Mouse (Mus musculus) heart, embryonic 16.5 days (tissue): ENCODE measurements around the gene Prg3. TPM values are rescaled to one million over a fixed set of nuclear protein-coding genes. Genes with fewer than 3 reads are reported as not detected.

Experiments used
- ATAC-seq: fragments of 200-750 bp; cut with Nextera tagmentation; replicated peaks from 2 replicates; pipeline ENCODE4 v1.8.0; 2017; ENCODE audit warnings: moderate number of reproducible peaks; ENCODE audit not compliant: insufficient read depth, low FRiP score; ENCODE audit errors: extremely low read depth
- H3K27ac ChIP-seq: fragments of 300-500 bp; sonication (generic); 2 replicates; pipeline ENCODE4 v1.5.1; 2014; ENCODE audit warnings: mild to moderate bottlenecking, low read length, control low read depth, moderate library complexity
- H3K27me3 ChIP-seq: fragments of 300-500 bp; sonication (generic); 2 replicates; pipeline ENCODE4 v1.6.1; 2014; ENCODE audit warnings: low read length, mixed read lengths; ENCODE audit not compliant: control insufficient read depth, insufficient read depth
- H3K36me3 ChIP-seq: fragments of 300-500 bp; sonication (generic); 2 replicates; pipeline ENCODE4 v1.6.1; 2014; ENCODE audit not compliant: control insufficient read depth, insufficient read depth
- H3K4me1 ChIP-seq: fragments of 300-500 bp; sonication (generic); 2 replicates; pipeline ENCODE4 v1.6.1; 2014; ENCODE audit warnings: low read length, mixed read lengths; ENCODE audit not compliant: control insufficient read depth, insufficient read depth
- H3K4me2 ChIP-seq: fragments of 300-500 bp; sonication (generic); 2 replicates; pipeline ENCODE4 v1.6.1; 2014; ENCODE audit warnings: low read depth, mild to moderate bottlenecking, control low read depth, low read length
- H3K4me3 ChIP-seq: fragments of 300-500 bp; sonication (generic); 2 replicates; pipeline ENCODE4 v1.5.1; 2014; ENCODE audit warnings: mild to moderate bottlenecking, control low read depth, low read length
- H3K9ac ChIP-seq: fragments of 300-500 bp; sonication (generic); 2 replicates; pipeline ENCODE4 v1.6.1; 2014; ENCODE audit warnings: low read length, control low read depth
- H3K9me3 ChIP-seq: fragments of 300-500 bp; sonication (generic); replicated peaks from 2 replicates; pipeline ENCODE4 v1.6.1; 2016; ENCODE audit warnings: low read length; ENCODE audit not compliant: control insufficient read depth
- WGBS: fragments of 180-500 bp; shearing (Covaris S2); extraction: QIAGEN DNeasy Blood & Tissue Kit; methylation state at CpG from one replicate; pipeline ENCODE4 v1.1.7; 2014; 5-methylcytosine and 5-hydroxymethylcytosine counted together
- polyA plus RNA-seq: library from polyadenylated mRNA; unstranded; fragments of >200 nt; fragmentation: Nextera tagmentation; extraction: Ambion mirVana; gene quantifications from 2 replicates; pipeline ENCODE4 v1.2.1, GENCODE M21; 2015

The Prg3 gene
- polyA plus RNA-seq: 0.34 TPM in 1 of 2 replicates, not detected in the other

DNA sequence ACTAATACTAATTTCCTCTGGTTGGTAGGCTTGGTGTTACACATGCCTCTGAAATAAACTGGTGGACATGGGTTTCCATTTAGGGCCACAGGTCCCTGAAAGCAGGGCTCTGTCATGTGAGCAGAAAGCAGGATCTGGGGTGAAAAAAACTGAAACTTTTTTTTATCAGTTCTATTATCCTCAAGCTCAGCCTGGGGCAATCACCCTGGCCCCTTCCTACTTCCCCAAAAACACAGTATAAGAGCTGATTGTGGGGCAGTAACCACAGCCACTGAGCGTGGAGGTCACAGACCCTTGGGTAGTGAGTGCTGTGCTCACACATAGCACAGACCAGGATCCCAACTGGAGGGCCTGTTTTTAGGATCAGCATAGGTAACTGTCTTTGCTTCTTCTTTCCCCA is at the start of gene Prg3:
TSS of gene Prg3 (plus strand) at position 286 of the 400 bp plus-strand sequence.
- 62% methylated on average over 1 of the region's 1 CpGs for WGBS
- H3K9ac ChIP-seq: no peak within 1 kb of the TSS
- H3K27me3 ChIP-seq: no peaks in the 10 kb centered on the region
- no peak within 1 kb of the TSS for H3K4me2 ChIP-seq
- no peak within 1 kb of the TSS for H3K4me3 ChIP-seq
- no peaks in the 10 kb centered on the region for H3K4me1 ChIP-seq
- no peaks in the 10 kb centered on the region for H3K9me3 ChIP-seq
- no peak for ATAC-seq
- H3K27ac ChIP-seq: no peak within 1 kb of the TSS
- H3K36me3 ChIP-seq: no peaks in the 10 kb centered on the region

DNA sequence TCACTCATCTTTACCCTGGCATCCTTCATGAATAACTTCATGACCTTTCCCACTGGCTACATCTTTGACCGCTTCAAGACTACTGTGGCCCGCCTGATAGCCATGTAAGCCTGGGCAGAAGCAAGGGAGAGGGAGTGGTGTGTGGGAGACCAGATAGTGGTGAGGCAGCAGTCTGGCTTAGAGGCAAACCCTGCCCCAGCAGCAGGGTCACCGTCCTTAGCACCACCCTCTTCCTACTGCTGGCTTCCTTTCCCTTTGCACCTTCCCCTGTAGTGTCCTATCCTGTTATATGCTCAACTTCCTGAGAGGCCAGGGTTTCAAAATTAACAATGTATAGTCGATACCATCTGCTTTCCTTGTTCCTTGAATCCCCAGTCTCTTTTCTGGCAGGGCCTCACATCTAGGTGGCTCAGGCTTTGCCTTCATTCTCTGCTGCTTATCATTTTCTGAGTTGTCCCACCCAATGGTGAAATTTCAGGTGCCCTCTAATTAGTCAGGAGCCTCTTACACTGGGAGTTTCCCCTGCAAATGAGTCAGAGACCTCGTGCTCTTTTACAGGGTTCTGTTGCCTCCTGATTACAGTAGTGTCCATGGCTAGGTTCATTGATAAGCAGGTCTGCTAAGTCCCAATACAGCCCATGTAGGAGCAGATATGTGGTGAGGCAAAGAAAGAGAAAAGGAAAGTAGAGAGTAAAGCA is 49.6 kb upstream of the Prg3 start:
- Histone ChIP-seq H3K4me3 (peak overlapping the region; percentile 65), H3K9me3 (no peaks in the 10 kb centered on the region), H3K27me3 (no peaks in the 10 kb centered on the region), H3K36me3 (no peaks in the 10 kb centered on the region; the same call in 1 of the 2 replicates), H3K4me2 (peak overlapping the region; percentile 73), H3K27ac (peak overlapping the region; percentile 71), H3K4me1 (0 out of 2 replicates have a peak, but pooled peaks cover 3% of the 10 kb centered on the region), H3K9ac (peak overlapping the region; percentile 78)
- no peak; the same call in 1 of the 2 replicates for ATAC-seq
- 49% methylated on average over 5 of the region's 5 CpGs for WGBS

DNA sequence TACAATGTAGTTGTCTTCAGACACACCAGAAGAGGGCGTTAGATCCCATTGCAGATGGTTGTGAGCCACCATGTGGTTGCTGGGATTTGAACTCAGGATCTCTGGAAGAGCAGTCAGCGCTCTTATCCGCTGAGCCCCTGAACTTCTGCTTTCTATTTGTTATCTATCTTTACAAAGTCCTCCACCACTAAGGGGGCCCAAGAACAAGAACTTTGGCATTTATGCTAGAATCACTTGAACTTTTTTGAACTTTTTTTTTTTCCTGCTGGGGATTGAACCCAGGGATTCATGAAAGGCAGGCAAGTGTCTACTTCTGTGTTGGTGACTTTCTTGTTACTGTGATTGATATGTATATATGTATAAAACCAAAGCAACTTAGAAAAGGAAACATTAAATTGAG is 48.7 kb upstream of the Prg3 start:
- no peak for ATAC-seq
- no peak overlapping the region for H3K9ac ChIP-seq
- H3K9me3 ChIP-seq: no peaks in the 10 kb centered on the region
- 0 out of 2 replicates have a peak, but pooled peaks cover 3% of the 10 kb centered on the region for H3K4me1 ChIP-seq
- no peaks in the 10 kb centered on the region for H3K27me3 ChIP-seq
- H3K4me3 ChIP-seq: no peak overlapping the region
- no peak overlapping the region for H3K4me2 ChIP-seq
- H3K27ac ChIP-seq: no peak overlapping the region
- 95% methylated on average over 3 of the region's 3 CpGs for WGBS
- no peaks in the 10 kb centered on the region; the same call in 1 of the 2 replicates for H3K36me3 ChIP-seq

DNA sequence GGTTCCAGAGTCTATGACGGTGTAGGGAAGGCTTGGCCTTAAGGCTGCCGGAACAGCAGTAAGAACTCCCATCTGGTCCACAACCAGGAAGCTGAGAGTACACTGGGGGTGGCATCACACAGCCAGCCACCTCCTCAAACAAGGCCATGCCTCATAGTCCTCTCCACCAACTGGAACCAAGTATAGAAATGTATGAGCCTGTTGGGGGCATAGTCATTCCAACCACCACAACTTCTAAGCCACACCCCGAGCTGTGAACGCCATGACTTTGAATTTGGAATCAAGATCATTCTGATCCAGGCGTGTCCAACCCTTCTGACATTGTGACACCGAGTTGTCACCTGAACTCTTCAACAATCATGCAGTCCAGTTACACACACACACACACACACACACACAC is 48.3 kb upstream of the Prg3 start:
- H3K27ac ChIP-seq: no peak overlapping the region
- no peaks in the 10 kb centered on the region for H3K9me3 ChIP-seq
- no peak overlapping the region for H3K4me2 ChIP-seq
- WGBS: 95% methylated on average over 6 of the region's 6 CpGs
- no peaks in the 10 kb centered on the region for H3K27me3 ChIP-seq
- H3K4me3 ChIP-seq: no peak overlapping the region
- H3K36me3 ChIP-seq: no peaks in the 10 kb centered on the region; the same call in 1 of the 2 replicates
- H3K9ac ChIP-seq: no peak overlapping the region
- 0 out of 2 replicates have a peak, but pooled peaks cover 3% of the 10 kb centered on the region for H3K4me1 ChIP-seq
- ATAC-seq: no peak

DNA sequence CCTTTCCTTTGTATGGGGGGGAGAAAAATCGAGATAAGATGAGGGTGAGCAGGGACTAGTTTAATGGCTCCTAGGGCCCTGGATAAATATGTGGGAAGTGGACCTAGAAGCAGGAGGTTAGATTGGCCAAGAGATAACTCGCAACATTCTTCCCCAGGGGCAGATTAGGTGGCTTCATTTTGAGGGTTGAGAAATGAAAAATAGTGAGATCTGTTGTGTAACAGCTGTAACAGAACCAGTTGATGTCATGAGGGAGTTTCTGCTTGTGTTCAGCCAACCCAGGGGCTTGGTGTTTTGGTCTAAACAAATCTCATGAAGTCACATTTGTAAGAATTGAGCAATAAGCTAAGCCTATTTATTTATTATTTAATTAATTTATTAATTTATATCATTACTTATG is 46.7 kb upstream of the Prg3 start:
- Histone ChIP-seq H3K9me3 (no peaks in the 10 kb centered on the region), H3K27me3 (no peaks in the 10 kb centered on the region), H3K36me3 (peaks cover 4% of the 10 kb centered on the region), H3K9ac (no peak overlapping the region), H3K4me3 (no peak overlapping the region), H3K4me1 (0 out of 2 replicates have a peak, but pooled peaks cover 3% of the 10 kb centered on the region), H3K27ac (no peak overlapping the region), H3K4me2 (no peak overlapping the region)
- 63% methylated on average over 2 of the region's 2 CpGs for WGBS
- ATAC-seq: no peak

DNA sequence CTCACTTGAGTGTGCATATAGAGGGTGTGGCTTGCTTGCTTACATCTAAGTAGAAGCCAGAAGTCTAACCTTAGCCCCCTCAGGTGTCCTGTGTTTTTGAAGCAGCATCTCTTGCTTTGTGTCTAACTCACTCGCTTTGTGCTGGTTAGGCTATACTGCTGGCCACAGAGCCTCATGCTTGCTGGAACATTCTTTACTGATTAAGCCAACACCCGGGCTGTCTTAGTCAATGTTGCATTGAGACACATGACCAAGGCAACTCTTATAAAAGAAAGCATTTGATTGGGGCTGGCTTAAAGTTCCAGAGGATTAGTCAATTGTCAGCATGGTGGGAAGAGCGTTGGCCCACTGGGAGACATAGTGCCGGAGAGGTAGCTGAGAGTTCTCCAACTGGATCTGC is 46.2 kb upstream of the Prg3 start:
- 91% methylated on average over 4 of the region's 4 CpGs for WGBS

DNA sequence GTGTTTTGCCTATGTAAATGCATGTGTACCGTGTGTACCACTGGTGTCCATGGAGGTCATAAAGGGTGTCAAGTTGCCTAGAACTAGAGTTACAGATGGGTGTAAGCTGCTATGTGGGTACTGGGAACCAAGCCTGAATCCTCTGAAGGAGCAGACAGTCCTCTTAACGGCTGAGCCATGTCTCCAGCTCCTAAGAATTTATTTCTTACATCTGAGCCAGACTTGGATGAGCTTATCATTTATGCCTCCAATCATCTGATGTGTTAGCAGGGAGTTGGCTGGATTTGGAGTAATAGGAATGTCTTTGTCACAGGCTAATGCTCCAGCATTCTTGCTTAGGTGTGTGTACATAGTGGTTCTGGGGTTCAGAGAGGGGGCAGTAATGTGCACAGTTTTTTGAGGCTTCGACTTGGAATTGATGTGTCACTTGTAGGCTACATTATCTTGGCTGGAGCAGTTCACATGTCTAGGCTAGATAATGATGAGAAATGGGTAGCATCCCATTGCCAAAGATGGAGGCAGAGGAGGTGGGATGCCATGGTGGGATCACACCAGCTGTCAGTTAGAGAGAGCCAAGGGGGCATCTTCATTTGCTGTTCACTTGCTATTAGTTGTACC is 40.8 kb upstream of the Prg3 start:
- Histone ChIP-seq H3K4me1 (no peaks in the 10 kb centered on the region), H3K9me3 (no peaks in the 10 kb centered on the region), H3K36me3 (peaks cover 17% of the 10 kb centered on the region), H3K4me2 (no peak overlapping the region), H3K4me3 (no peak overlapping the region), H3K27ac (no peak overlapping the region), H3K27me3 (no peaks in the 10 kb centered on the region), H3K9ac (no peak overlapping the region)
- WGBS: 76% methylated on average over 3 of the region's 3 CpGs
- ATAC-seq: no peak

More for the DNA sequence above, 46.2 kb upstream of the Prg3 start:
- Histone ChIP-seq H3K27ac (no peak overlapping the region), H3K4me1 (0 out of 2 replicates have a peak, but pooled peaks cover 3% of the 10 kb centered on the region), H3K4me3 (no peak overlapping the region), H3K27me3 (no peaks in the 10 kb centered on the region), H3K4me2 (no peak overlapping the region), H3K9me3 (no peaks in the 10 kb centered on the region), H3K9ac (no peak overlapping the region), H3K36me3 (peaks cover 4% of the 10 kb centered on the region)
- ATAC-seq: no peak

DNA sequence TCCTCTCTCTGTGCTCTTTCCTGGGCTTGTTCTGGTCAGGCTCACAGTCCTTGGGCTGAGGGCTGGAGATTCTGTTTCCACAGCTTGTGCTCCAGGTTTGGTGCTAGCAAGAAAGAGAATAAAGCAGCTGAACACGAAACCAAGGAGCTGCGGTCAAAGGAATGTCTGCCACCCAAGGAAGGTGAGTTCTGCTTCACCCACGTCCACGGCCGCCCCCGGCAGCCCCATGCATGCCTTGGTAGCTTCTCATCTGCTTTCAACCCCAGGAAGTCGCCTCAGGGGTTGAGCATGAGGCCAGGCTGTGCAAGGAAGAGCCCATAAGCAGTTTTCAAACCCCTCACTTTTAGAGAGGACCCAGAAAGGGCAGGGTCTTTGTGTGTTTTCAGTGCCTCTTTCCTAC is 39.8 kb upstream of the Prg3 start:
- H3K36me3 ChIP-seq: peaks cover 17% of the 10 kb centered on the region
- no peak for ATAC-seq

DNA sequence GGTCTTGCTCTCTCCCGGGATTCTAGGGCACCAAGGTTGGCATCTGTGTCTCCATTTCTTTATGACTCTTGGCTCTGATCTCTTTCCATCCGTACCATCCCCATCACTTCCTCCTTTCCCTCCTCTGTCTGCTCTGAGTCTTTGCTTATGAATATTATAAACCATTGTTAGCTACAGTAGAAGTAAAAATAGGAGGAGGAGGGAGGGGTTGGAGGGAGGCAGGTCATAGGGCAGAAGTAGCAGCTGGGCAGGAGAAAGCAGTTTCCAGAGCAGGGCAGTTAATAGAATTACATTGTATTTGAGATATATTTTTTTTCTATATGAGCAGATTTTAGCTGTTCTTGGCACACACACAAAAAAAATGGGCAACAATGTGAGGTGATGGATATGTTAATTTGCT is 39.3 kb upstream of the Prg3 start:
- H3K9ac ChIP-seq: no peak overlapping the region
- H3K4me1 ChIP-seq: no peaks in the 10 kb centered on the region
- H3K27ac ChIP-seq: no peak overlapping the region
- no peak overlapping the region for H3K4me2 ChIP-seq
- no peaks in the 10 kb centered on the region for H3K9me3 ChIP-seq
- WGBS: 83% methylated on average over 2 of the region's 2 CpGs
- ATAC-seq: no peak
- no peak overlapping the region for H3K4me3 ChIP-seq
- peaks cover 21% of the 10 kb centered on the region for H3K36me3 ChIP-seq
- H3K27me3 ChIP-seq: no peaks in the 10 kb centered on the region

More for the DNA sequence above, 39.8 kb upstream of the Prg3 start:
- no peak overlapping the region for H3K9ac ChIP-seq
- H3K4me2 ChIP-seq: no peak overlapping the region
- H3K27me3 ChIP-seq: no peaks in the 10 kb centered on the region
- whole genome bisulfite sequencing: 94% methylated on average over 7 of the region's 7 CpGs
- no peaks in the 10 kb centered on the region for H3K9me3 ChIP-seq
- H3K4me1 ChIP-seq: no peaks in the 10 kb centered on the region
- no peak overlapping the region for H3K4me3 ChIP-seq
- H3K27ac ChIP-seq: no peak overlapping the region
